Mouse (Mus musculus): ENCODE data around the gene Scn1a.

The Scn1a gene

DNA sequence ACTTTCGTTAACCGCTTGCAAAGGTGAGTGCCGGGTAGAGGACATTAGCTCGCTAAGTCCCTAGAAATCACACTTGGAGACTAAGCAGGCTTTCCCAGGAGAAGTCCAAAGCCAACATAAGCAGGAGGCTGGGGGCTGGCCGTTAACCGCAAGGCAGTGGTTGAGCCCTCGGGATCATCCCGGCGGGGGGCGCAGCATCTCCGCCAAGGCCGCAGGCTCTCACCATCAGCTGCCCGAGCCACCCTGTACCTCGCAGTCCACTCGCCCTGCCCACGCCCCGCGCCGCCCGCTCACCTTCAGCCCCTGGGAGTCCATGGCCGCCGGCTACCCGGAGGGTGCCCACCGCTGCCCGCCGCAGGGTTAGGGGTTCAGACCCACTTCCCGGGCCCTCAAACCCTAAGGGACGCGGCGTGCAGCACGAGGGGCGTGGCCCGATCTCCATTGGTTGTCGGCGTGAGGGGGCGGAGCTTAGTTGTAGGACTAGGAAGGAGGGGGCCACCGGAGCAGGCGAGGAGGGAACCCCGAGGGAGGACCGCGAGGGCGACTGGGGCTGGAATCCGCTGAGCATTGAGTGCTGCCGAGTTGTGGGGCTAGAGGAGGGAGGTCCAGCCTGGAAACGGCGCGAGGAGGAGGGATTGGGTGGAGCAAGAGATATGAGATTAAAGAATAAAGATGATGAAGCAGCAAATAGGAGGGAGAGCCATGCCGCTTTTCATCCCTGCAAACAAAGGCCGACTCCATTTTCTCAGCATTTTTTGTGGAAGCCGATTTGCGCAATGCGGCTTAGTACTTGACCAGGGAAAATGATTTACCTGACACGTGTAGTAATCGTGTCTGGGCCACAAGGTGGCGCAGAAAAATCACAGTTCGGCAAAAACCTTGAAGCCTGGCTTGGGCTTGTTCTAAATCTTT is 184.2 kb downstream of the Scn1a start, which contains the start of gene Ttc21b:
TSS of gene Ttc21b (minus strand) at position 398 of the 912 bp plus-strand sequence.
- in situ Hi-C loops (cut with MboI; ENCODE audit: low sequenced_read_pairs) = no loop called here

DNA sequence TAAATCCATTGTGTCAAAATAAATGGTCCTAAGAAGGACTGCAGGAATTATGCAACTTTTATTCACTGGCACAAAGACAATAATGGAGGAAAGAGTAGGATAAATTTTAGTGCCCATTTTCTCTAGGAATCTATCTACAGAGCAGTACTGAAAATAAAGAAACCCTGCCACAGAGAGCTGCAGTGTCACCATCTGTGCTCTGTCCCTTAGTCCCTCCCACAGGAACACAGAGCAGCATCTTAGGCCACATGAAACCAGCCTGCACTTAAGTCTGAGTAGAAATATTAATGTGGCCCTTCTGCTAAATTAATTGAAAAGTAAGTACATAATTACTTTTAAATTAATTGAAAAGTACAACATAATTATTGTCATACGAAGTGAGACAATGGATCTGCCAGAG is 196.6 kb downstream of the Scn1a start:
- in situ Hi-C loops (cut with MboI; ENCODE audit: low sequenced_read_pairs) = no loop called here

DNA sequence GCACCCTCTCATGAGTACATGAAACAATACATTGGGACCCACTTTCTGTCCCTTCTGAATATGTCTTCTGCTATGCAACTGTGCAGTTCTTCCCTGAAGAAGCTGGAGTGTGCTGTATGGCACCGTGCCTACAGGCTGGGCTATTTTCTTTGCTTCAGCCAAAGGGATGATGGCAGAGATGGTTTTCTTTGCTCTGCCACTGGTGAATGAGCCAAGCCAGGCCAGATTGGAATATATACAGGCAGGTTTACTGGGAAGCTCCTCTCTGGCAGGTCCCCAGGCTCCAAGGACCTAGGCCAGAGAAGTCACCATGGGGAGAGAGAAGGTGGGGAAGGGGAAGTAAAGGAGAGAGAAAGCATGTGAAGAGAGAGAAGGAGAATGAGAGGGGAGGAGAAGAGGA is 200.3 kb downstream of the Scn1a start:
- in situ Hi-C loops (cut with MboI; ENCODE audit: low sequenced_read_pairs) = no loop called here

DNA sequence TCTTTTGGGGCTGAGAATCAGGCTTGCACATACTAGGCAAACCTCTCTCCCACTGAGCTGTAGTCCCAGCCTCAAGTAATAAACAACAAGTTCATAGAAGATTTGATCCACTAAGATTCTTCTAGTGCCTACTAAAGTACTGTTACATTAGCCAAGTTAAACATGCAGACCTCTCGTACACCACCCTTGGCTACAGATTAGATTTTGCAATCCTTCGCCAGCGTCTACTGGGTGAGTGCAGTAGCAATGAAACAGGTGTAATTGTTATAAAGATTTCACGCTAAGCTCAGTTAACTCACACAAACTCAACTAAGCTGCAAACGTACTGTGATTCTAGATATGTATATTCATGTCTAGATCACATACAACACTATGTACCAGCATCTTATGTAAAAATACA is 201.8 kb downstream of the Scn1a start:
- in situ Hi-C loops (cut with MboI; ENCODE audit: low sequenced_read_pairs) = no loop called here

DNA sequence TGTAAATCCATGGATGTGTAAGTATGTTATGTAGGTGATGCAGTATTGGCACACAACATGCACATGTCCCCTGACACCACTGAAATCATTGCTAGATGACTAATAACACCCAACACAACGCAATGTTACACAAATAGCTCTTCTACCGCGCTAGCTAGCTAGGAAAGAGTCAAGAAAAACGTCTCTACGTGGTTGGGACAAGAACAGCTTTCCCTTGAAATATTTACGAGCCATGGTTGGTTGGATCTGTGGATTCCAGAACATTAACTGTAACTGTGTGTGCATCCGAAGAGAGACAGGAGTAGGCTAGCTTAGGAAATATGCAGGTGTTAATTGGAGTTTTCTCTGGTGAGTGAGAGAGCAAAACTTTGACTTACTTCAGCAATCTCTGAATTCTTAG is 219.7 kb downstream of the Scn1a start:
- in situ Hi-C loops (cut with MboI; ENCODE audit: low sequenced_read_pairs) = no loop called here
